Mouse (Mus musculus): ENCODE data around the gene Gpx4. TPM values are rescaled to one million over a fixed set of nuclear protein-coding genes. Genes with fewer than 3 reads are reported as not detected.
"Not testable (repeated sequence)": the region's sequence is repeated elsewhere in the genome, so short reads cannot be mapped to it uniquely, and the experiment has no call there.

Gene Gpx4
- polyA plus RNA-seq, 1 experiment from 2014 or later: 618 TPM

GRCm38 (mm10) chr10:80053831-80054815, 7.2 kb downstream of the Gpx4 start:
- H3K4me3 ChIP-seq: peak overlapping the region; percentile 94
- DNase-seq (ENCODE audit: low spot score): peak; percentile 83
- peak overlapping the region; percentile 98 for H3K27ac ChIP-seq (replicated peaks)
- H3K4me1 ChIP-seq: peaks cover 75% of the 10 kb centered on the region
- no peaks in the 10 kb centered on the region for H3K9me3 ChIP-seq
- H3K27me3 ChIP-seq (replicated peaks; ENCODE audit: low read depth, poor library complexity, severe bottlenecking): no peaks in the 10 kb centered on the region
- H3K36me3 ChIP-seq (replicated peaks): peaks cover 41% of the 10 kb centered on the region
- WGBS: 3% methylated on average over 77 of the region's 77 CpGs

DNA sequence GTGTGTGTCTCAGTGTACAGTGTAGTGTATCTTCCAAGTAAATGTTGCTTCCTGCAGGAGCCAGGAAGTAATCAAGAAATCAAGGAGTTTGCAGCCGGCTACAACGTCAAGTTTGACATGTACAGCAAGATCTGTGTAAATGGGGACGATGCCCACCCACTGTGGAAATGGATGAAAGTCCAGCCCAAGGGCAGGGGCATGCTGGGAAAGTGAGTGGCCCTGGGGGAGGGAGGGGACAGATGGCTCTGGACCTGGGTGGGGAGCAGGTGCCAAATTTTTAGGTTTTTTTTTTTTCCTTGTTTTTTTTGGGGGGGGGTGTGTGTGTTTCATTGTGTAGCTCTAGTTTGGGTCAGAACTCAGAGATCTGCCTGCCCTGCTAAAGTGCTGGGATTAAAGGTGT, 7.9 kb downstream of the Gpx4 start:
- DNase-seq (ENCODE audit: low spot score); H3K9me3 ChIP-seq; H3K27me3 ChIP-seq (replicated peaks; ENCODE audit: low read depth, poor library complexity, severe bottlenecking): not testable (repeated sequence)
- Histone ChIP-seq H3K4me1 (peaks cover 67% of the 10 kb centered on the region), H3K4me3 (peak overlapping the region; percentile 94), H3K36me3 (replicated peaks) (peaks cover 49% of the 10 kb centered on the region), H3K27ac (replicated peaks) (peak overlapping the region; percentile 98)
- WGBS: 38% methylated on average over 3 of the region's 3 CpGs

DNA sequence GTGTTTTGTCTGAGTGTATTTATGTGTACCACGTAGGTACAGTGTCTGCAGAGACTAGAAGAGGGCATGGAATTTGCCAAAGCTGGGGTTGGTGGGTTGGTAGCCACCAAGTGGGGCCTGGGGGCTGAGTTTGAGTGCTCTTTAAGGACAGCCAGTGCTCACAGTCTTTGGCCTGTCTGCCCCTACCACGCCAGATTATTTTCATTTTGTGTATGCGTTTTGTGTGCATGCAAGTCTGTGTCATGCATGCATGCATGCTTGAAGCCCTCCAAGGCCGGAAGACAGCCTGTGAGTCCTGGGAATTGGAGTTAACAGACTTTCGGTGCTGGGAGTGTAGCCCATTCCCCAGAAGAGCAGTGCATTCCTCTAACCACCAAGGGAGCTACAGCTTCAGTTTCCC, 8.4 kb downstream of the Gpx4 start:
- H3K27me3 ChIP-seq (replicated peaks; ENCODE audit: low read depth, poor library complexity, severe bottlenecking): no peaks in the 10 kb centered on the region
- no peak overlapping the region for H3K27ac ChIP-seq (replicated peaks)
- peaks cover 53% of the 10 kb centered on the region for H3K36me3 ChIP-seq (replicated peaks)
- DNase-seq (ENCODE audit: low spot score): no peak
- no peaks in the 10 kb centered on the region for H3K9me3 ChIP-seq
- peaks cover 63% of the 10 kb centered on the region for H3K4me1 ChIP-seq
- H3K4me3 ChIP-seq: peak overlapping the region; percentile 94
- 86% methylated on average over 5 of the region's 5 CpGs for WGBS

DNA sequence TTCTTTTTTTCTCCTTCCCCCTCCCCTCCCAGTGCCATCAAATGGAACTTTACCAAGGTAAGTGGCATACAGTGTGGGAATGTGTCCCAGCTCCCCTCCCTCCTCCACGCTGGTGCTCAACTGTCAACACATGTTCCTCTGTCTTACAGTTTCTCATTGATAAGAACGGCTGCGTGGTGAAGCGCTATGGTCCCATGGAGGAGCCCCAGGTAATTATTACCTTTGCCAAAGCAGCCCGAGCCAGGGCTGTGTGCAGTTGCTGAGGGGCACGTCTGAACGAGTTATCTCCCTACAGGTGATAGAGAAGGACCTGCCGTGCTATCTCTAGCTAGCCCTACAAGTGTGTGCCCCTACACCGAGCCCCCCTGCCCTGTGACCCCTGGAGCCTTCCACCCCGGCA, 8.9 kb downstream of the Gpx4 start:
- Histone ChIP-seq H3K9me3 (no peaks in the 10 kb centered on the region), H3K27ac (replicated peaks) (no peak overlapping the region), H3K36me3 (replicated peaks) (peaks cover 59% of the 10 kb centered on the region), H3K4me3 (peak overlapping the region; percentile 94), H3K27me3 (replicated peaks; ENCODE audit: low read depth, poor library complexity, severe bottlenecking) (no peaks in the 10 kb centered on the region), H3K4me1 (peaks cover 57% of the 10 kb centered on the region)
- DNase-seq (ENCODE audit: low spot score): no peak
- 83% methylated on average over 10 of the region's 10 CpGs for WGBS

GRCm38 (mm10) chr10:80056506-80056905, 9.5 kb downstream of the Gpx4 start:
- WGBS: 93% methylated on average over 4 of the region's 4 CpGs
- Histone ChIP-seq H3K36me3 (replicated peaks) (peaks cover 65% of the 10 kb centered on the region), H3K4me3 (peak overlapping the region; percentile 28; the same call in 1 of the 2 replicates), H3K27me3 (replicated peaks; ENCODE audit: low read depth, poor library complexity, severe bottlenecking) (no peaks in the 10 kb centered on the region), H3K4me1 (peaks cover 51% of the 10 kb centered on the region), H3K27ac (replicated peaks) (no peak overlapping the region), H3K9me3 (no peaks in the 10 kb centered on the region)
- DNase-seq (ENCODE audit: low spot score): no peak

DNA sequence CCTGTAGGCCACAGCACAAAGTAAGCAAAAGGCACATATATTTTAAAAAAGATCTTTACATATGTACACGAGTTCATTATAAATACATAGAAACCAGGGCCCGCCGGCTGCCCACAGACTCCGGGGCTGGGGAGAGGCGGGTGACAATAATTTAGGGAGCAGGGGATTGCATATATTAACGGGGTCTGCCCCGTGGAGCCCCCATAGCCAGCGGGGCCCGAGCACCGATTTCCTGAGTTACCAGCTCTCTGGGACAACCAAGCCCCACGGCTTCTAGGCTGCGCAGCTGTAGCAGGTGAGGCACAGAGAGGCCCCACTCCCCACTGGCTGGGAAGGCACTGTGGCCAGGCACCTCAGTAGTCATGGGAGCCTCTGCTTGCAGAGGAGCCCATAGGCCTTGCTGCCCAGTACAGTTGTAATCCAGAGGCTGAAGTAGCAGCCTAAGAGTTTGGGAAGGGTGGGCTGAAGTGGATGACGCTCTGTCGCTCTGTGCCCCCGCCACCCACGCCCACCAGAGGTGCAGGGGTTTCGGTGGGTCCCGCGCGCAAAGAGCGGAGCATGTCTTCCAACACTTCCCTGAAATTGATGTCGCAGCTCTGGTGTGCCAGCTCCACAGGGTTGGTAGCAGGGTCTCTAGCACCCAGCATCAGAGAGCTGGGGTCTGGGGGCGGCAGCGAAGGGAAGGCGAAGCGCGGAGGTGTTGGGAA, 10.2 kb downstream of the Gpx4 start:
- Histone ChIP-seq H3K9me3 (no peaks in the 10 kb centered on the region), H3K27me3 (replicated peaks; ENCODE audit: low read depth, poor library complexity, severe bottlenecking) (no peaks in the 10 kb centered on the region), H3K27ac (replicated peaks) (no peak overlapping the region), H3K4me3 (no peak overlapping the region), H3K36me3 (replicated peaks) (peaks cover 71% of the 10 kb centered on the region), H3K4me1 (peaks cover 45% of the 10 kb centered on the region)
- WGBS: 93% methylated on average over 27 of the region's 27 CpGs
- no peak for DNase-seq (ENCODE audit: low spot score)

GRCm38 (mm10) chr10:80057683-80058326, 10.8 kb downstream of the Gpx4 start:
- H3K27ac ChIP-seq (replicated peaks): no peak overlapping the region
- no peaks in the 10 kb centered on the region for H3K9me3 ChIP-seq
- peaks cover 78% of the 10 kb centered on the region for H3K36me3 ChIP-seq (replicated peaks)
- DNase-seq (ENCODE audit: low spot score): no peak
- H3K4me1 ChIP-seq: peaks cover 38% of the 10 kb centered on the region
- no peak overlapping the region; the same call in 1 of the 2 replicates for H3K4me3 ChIP-seq
- WGBS: 78% methylated on average over 30 of the region's 30 CpGs
- H3K27me3 ChIP-seq (replicated peaks; ENCODE audit: low read depth, poor library complexity, severe bottlenecking): no peaks in the 10 kb centered on the region

DNA sequence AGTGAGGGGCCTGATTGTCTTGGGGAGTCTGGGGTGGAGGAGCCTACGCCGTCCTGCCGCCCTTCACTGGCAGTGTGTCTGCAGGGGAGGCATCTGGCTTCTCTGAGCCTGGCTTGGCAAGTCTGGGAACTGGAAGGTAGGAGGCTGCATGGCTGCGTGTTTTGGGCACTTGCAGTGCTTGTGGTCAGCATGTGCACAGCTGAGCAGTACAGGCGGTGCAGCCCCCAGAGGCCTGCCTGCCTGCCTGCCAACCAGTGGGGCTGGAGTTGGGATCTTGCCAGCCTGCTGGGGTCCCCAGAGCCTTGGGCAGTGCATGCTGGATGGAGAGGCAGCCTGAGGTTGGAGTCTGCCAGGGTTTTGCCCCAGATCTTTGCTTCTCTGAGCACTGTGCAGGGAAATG, 16.1 kb downstream of the Gpx4 start:
- WGBS: 90% methylated on average over 5 of the region's 5 CpGs
- peaks cover 92% of the 10 kb centered on the region for H3K36me3 ChIP-seq (replicated peaks)
- no peak for DNase-seq (ENCODE audit: low spot score)

DNA sequence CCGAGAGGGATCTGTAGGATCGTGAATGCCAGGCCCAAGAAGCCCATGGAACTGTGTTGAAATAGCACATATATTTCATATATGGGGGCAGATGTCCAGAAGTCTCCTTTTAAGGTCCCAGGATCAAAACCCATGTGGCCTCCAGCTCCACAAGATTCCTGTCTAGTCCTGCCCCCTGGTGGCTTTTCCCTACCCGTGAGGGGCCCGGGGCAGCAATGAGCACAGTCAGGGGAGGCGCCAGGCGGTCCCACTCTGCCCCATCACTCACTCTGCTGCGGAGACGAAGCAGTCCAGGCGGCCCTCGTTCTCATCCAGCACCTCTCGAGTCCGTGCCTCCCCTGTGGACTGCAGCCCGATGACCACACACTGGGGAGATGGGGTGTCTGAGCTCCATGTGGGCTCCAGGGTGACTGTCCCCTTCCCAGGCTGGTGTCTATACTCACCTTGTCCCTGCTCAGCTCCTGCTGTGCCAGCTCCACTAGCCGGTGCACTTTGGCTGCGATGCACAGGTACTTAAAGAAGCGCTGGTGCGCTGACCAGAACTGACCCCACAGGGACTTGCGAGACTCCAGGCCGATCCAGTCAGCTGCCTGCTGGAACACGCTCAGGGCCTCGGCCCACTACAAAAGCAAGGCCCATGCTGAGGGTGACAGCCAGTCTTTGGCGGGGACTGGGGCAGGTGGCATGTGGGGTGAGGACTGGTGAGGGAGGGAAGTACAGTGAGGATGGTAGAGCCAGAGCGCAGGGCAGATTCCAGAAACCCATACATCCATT, 17.1 kb downstream of the Gpx4 start:
- H3K4me1 ChIP-seq: 0 out of 2 replicates have a peak, but pooled peaks cover 4% of the 10 kb centered on the region
- no peaks in the 10 kb centered on the region for H3K27me3 ChIP-seq (replicated peaks; ENCODE audit: low read depth, poor library complexity, severe bottlenecking)
- H3K27ac ChIP-seq (replicated peaks): no peak overlapping the region
- no peak overlapping the region for H3K4me3 ChIP-seq
- H3K9me3 ChIP-seq: no peaks in the 10 kb centered on the region
- 76% methylated on average over 23 of the region's 23 CpGs for whole genome bisulfite sequencing
- H3K36me3 ChIP-seq (replicated peaks): peaks cover 87% of the 10 kb centered on the region
- no peak for DNase-seq (ENCODE audit: low spot score)

More for the DNA sequence above, 16.1 kb downstream of the Gpx4 start:
- Histone ChIP-seq H3K4me1 (0 out of 2 replicates have a peak, but pooled peaks cover 7% of the 10 kb centered on the region), H3K27ac (replicated peaks) (peak overlapping the region; percentile 32; the same call in 1 of the 2 replicates), H3K27me3 (replicated peaks; ENCODE audit: low read depth, poor library complexity, severe bottlenecking) (no peaks in the 10 kb centered on the region), H3K9me3 (no peaks in the 10 kb centered on the region), H3K4me3 (no peak overlapping the region; the same call in 1 of the 2 replicates)

DNA sequence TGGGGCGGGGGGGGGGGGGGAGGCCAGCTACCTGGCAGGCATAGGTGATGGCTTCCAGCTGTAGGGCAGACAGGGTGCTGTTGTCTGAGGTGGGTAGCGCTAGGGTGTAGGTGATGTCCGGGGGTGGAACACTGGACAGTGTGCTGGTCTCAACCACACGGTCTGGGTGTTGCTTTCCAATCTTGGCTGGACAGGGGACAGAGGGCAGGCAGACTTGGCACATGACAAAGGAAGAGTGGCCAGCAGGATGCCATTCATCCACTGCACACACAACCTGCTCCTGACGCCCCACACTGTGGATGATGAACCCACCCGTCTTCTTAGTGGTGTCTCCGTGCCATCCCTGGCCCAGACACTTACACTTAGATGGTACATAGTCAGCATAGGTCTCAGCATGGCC, 22.3 kb downstream of the Gpx4 start:
- no peaks in the 10 kb centered on the region for H3K9me3 ChIP-seq
- no peak overlapping the region for H3K27ac ChIP-seq (replicated peaks)
- H3K36me3 ChIP-seq (replicated peaks): peaks cover 46% of the 10 kb centered on the region
- WGBS: 91% methylated on average over 6 of the region's 7 CpGs
- DNase-seq (ENCODE audit: low spot score): no peak
- no peaks in the 10 kb centered on the region for H3K27me3 ChIP-seq (replicated peaks; ENCODE audit: low read depth, poor library complexity, severe bottlenecking)
- H3K4me1 ChIP-seq: peaks cover 27% of the 10 kb centered on the region
- no peak overlapping the region for H3K4me3 ChIP-seq

DNA sequence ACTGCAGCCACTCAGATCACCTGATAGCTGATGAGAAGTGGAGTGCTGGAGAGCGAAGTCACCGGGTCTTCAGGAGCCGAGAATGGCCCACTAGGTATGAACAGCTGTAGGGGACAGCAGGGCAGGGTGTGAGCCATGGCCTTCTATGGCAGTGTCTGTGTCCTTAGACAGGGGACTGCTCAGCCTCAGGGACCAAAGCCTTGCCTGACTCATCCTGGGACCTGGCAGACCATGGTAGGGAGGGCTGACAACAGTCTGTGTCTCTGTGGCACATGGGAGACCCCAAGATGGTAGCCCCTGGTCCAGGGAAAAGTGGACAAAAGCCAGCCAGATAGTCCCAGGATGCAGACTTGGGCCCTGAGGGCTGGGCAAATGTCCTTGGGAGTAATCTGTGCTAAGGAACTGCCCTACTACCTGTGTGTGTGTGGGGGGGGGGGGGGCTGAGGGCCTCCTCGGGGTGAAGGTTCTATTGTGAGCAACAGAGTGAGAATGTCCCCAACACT, 23.0 kb downstream of the Gpx4 start:
- Histone ChIP-seq H3K4me3 (0 out of 2 replicates have a peak overlapping the region, but pooled peaks have one; percentile 12), H3K27me3 (replicated peaks; ENCODE audit: low read depth, poor library complexity, severe bottlenecking) (no peaks in the 10 kb centered on the region), H3K4me1 (peaks cover 33% of the 10 kb centered on the region), H3K9me3 (no peaks in the 10 kb centered on the region), H3K27ac (replicated peaks) (peak overlapping the region; percentile 27; the same call in 1 of the 2 replicates), H3K36me3 (replicated peaks) (peaks cover 39% of the 10 kb centered on the region)
- DNase-seq (ENCODE audit: low spot score): no peak
- WGBS: 89% methylated on average over 4 of the region's 4 CpGs
